Mouse (Mus musculus) MEL (cell line): ENCODE measurements around the gene Hdac7. TPM values are rescaled to one million over a fixed set of nuclear protein-coding genes. Genes with fewer than 3 reads are reported as not detected.

Experiments
- DNase-seq: peaks from one replicate; pipeline ENCODE4 v3.0.0; 2011; ENCODE audit warnings: low read depth, low spot score
- H3K27ac ChIP-seq: 2 replicates; pipeline ENCODE4 v1.5.1; 2012; ENCODE audit warnings: low read depth, mild to moderate bottlenecking, control low read depth, low read length, moderate library complexity; ENCODE audit not compliant: control insufficient read depth
- H3K27me3 ChIP-seq, 2 experiments: fragments of 150-350 bp in 1 of 2; sonication (generic) in 1 of 2; 2 replicates each; pipeline ENCODE4 v1.6.1; 2012; ENCODE audit warnings: low read length in 2 of 2, mild to moderate bottlenecking in 2 of 2, improper control_type of control experiment in 1 of 2, moderate library complexity in 1 of 2; ENCODE audit not compliant: insufficient read depth in 2 of 2, control insufficient read depth in 1 of 2
- H3K36me3 ChIP-seq, 2 experiments: 2 replicates each; pipeline ENCODE4 v1.6.1; 2012 to 2014; ENCODE audit warnings: low read length in 2 of 2, improper control_type of control experiment in 1 of 2, inconsistent platforms in 1 of 2, mild to moderate bottlenecking in 1 of 2; ENCODE audit not compliant: insufficient read depth in 2 of 2, control insufficient read depth in 1 of 2
- H3K4me1 ChIP-seq, 2 experiments: fragments of 150-350 bp in 1 of 2; sonication (generic) in 1 of 2; 2 replicates each; pipeline ENCODE4 v1.6.1; 2012; ENCODE audit warnings: low read length in 2 of 2, improper control_type of control experiment in 1 of 2, mild to moderate bottlenecking in 1 of 2; ENCODE audit not compliant: insufficient read depth in 2 of 2, control insufficient read depth in 1 of 2
- H3K4me3 ChIP-seq, 2 experiments: fragments of 150-350 bp in 1 of 2; sonication (generic) in 1 of 2; 2 replicates each; pipeline ENCODE4 v1.5.1; 2012; ENCODE audit warnings: low read depth in 2 of 2, low read length in 2 of 2, mild to moderate bottlenecking in 2 of 2, moderate library complexity in 2 of 2, control low read depth in 1 of 2, improper control_type of control experiment in 1 of 2; ENCODE audit not compliant: control insufficient read depth in 1 of 2, insufficient read depth in 1 of 2
- H3K79me2 ChIP-seq: 2 replicates; pipeline ENCODE4 v1.6.1; 2012; ENCODE audit warnings: mild to moderate bottlenecking, low read length, moderate library complexity; ENCODE audit not compliant: control insufficient read depth, poor library complexity, insufficient read depth
- H3K9ac ChIP-seq: 2 replicates; pipeline ENCODE4 v1.6.1; 2012; ENCODE audit warnings: low read depth, mild to moderate bottlenecking, control low read depth, low read length, moderate library complexity; ENCODE audit not compliant: control insufficient read depth, poor library complexity, severe bottlenecking
- H3K9me3 ChIP-seq: fragments of 150-350 bp; sonication (generic); replicated peaks from 2 replicates; pipeline ENCODE4 v1.6.1; 2012; ENCODE audit warnings: mild to moderate bottlenecking, low read length, improper control_type of control experiment, moderate library complexity; ENCODE audit not compliant: insufficient read depth
- BHLHE40 ChIP-seq: IDR thresholded peaks from 2 replicates; pipeline ENCODE4 v1.6.1; 2012; ENCODE audit warnings: low read depth, mild to moderate bottlenecking, inconsistent platforms, low read length, improper control_type of control experiment, borderline replicate concordance
- EP300 ChIP-seq, 2 experiments: IDR thresholded peaks; 2 replicates each; pipeline ENCODE4 v1.6.1; 2011; ENCODE audit warnings: improper control_type of control experiment in 2 of 2, low read length in 2 of 2, low read depth in 1 of 2, mild to moderate bottlenecking in 1 of 2
- ETS1 ChIP-seq: IDR thresholded peaks from 2 replicates; pipeline ENCODE4 v1.6.1; 2012; ENCODE audit warnings: low read depth, mild to moderate bottlenecking, inconsistent platforms, low read length, improper control_type of control experiment, moderate library complexity
- GATA1 ChIP-seq: IDR thresholded peaks from 2 replicates; pipeline ENCODE4 v1.6.1; 2011; ENCODE audit warnings: low read depth, low read length, improper control_type of control experiment
- HCFC1 ChIP-seq: IDR thresholded peaks from 2 replicates; pipeline ENCODE4 v1.6.1; 2012; ENCODE audit warnings: low read depth, mild to moderate bottlenecking, inconsistent platforms, low read length, improper control_type of control experiment, moderate library complexity
- MAX ChIP-seq: IDR thresholded peaks from 2 replicates; pipeline ENCODE4 v1.6.1; 2011; ENCODE audit warnings: low read length, improper control_type of control experiment
- POLR2A ChIP-seq, 2 experiments: IDR thresholded peaks; 2 replicates each; pipeline ENCODE4 v1.6.1; 2011 to 2012; ENCODE audit warnings: low read length in 2 of 2, mild to moderate bottlenecking in 2 of 2, control low read depth in 1 of 2, improper control_type of control experiment in 1 of 2, low read depth in 1 of 2, moderate library complexity in 1 of 2; ENCODE audit not compliant: control insufficient read depth in 1 of 2, insufficient read depth in 1 of 2, poor library complexity in 1 of 2
- POLR2AphosphoS5 ChIP-seq: IDR thresholded peaks from 2 replicates; pipeline ENCODE4 v1.6.1; 2012; ENCODE audit warnings: low read depth, borderline replicate concordance, mild to moderate bottlenecking, inconsistent platforms, low read length, moderate library complexity, mixed read lengths
- SMC3 ChIP-seq: IDR thresholded peaks from 2 replicates; pipeline ENCODE4 v1.6.1; 2011; ENCODE audit warnings: low read depth, low read length, improper control_type of control experiment
- TBP ChIP-seq: IDR thresholded peaks from 2 replicates; pipeline ENCODE4 v1.8.0; 2011; ENCODE audit warnings: low read depth, low read length, improper control_type of control experiment
- UBTF ChIP-seq: IDR thresholded peaks from 2 replicates; pipeline ENCODE4 v1.6.1; 2012; ENCODE audit warnings: low read depth, mild to moderate bottlenecking, inconsistent platforms, low read length, improper control_type of control experiment, moderate library complexity, borderline replicate concordance; ENCODE audit not compliant: insufficient read depth
- ZKSCAN1 ChIP-seq: IDR thresholded peaks from 2 replicates; pipeline ENCODE4 v1.6.1; 2012; ENCODE audit warnings: low read depth, mild to moderate bottlenecking, inconsistent platforms, low read length, improper control_type of control experiment, moderate library complexity
- ZMIZ1 ChIP-seq: IDR thresholded peaks from 2 replicates; pipeline ENCODE4 v1.6.1; 2012; ENCODE audit warnings: low read depth, mild to moderate bottlenecking, inconsistent platforms, low read length, improper control_type of control experiment, moderate library complexity
- polyA plus RNA-seq, 2 experiments: library from polyadenylated mRNA; stranded (reverse) in 1 of 2; unstranded in 1 of 2; fragments of >175 nt in 1 of 2; fragments of >200 nt in 1 of 2; gene quantifications; 2 replicates each; pipeline versions ENCODE4 v1.2.1 to v1.2.4; 2012; ENCODE audit warnings: low replicate concordance in 2 of 2, low read depth in 1 of 2; ENCODE audit not compliant: insufficient read length in 2 of 2, insufficient read depth in 1 of 2, missing spikeins in 1 of 2
- total RNA-seq: library from RNA; depleted of rRNA; stranded (reverse); fragments of 300-350 nt; gene quantifications from 2 replicates; pipeline ENCODE4 v1.2.3, GENCODE M21; 2012

Hdac7 gene
- total and polyA plus RNA-seq, 3 experiments, result 100 to 389 TPM; not detected in 1

GRCm38 (mm10) chr15:97787148-97787798 is 57.0 kb downstream of the Hdac7 start:
- Histone ChIP-seq H3K36me3 (peaks cover 0 to 51% of the 10 kb centered on the region in 2 experiments; a peak in 3 of 4 replicates), H3K4me1 (peaks cover 12 to 53% of the 10 kb centered on the region in 2 experiments), H3K4me3 (peak overlapping the region in 1 of 2 experiments; percentile 3; a peak in 1 of 4 replicates), H3K9me3 (no peaks in the 10 kb centered on the region), H3K9ac (peak overlapping the region; percentile 68), H3K79me2 (peaks cover 29% of the 10 kb centered on the region), H3K27ac (peak overlapping the region; percentile 94), H3K27me3 (no peaks in the 10 kb centered on the region)
- TF ChIP-seq UBTF (0 out of 2 replicates have a peak, but pooled peaks have one; percentile 7), ETS1 (no peak), POLR2A (IDR thresholded peaks at IDR 0.05; ENCODE audit: control insufficient read depth in 1 of 2, insufficient read depth in 1 of 2, low read depth in 1 of 2, low read length in 2 of 2, poor library complexity in 1 of 2) (0 out of 4 replicates have a peak, but pooled peaks of 1 of the 2 experiments have one; percentile 43)
- DNase-seq, result no peak

- DNase-seq, result peak; percentile 98
- peak overlapping the region; percentile 96 for H3K9ac ChIP-seq
- H3K79me2 ChIP-seq, result peaks cover 29% of the 10 kb centered on the region
- H3K27ac ChIP-seq, result peak overlapping the region; percentile 94
- no peaks in the 10 kb centered on the region for H3K9me3 ChIP-seq
- TF ChIP-seq GATA1 (peak; percentile 91), ZKSCAN1 (no peak), EP300 (IDR thresholded peaks at IDR 0.05; ENCODE audit: low read depth in 1 of 2, low read length in 2 of 2) (no peak), POLR2AphosphoS5 (no peak), MAX (no peak), HCFC1 (no peak), SMC3 (no peak), TBP (peak; percentile 88), BHLHE40 (no peak), POLR2A (IDR thresholded peaks at IDR 0.05; ENCODE audit: control insufficient read depth in 1 of 2, insufficient read depth in 1 of 2, low read depth in 1 of 2, low read length in 2 of 2, poor library complexity in 1 of 2) (peak in 1 of 2 experiments; percentile 80; a peak in 2 of 4 replicates), ZMIZ1 (no peak)
- H3K4me1 ChIP-seq, result peaks cover 12 to 53% of the 10 kb centered on the region in 2 experiments
- peaks cover 0 to 51% of the 10 kb centered on the region in 2 experiments; a peak in 3 of 4 replicates for H3K36me3 ChIP-seq
- H3K4me3 ChIP-seq, result peak overlapping the region; percentile 90 to 91; a peak in 3 of 4 replicates
- no peaks in the 10 kb centered on the region for H3K27me3 ChIP-seq
Observed at GRCm38 (mm10) chr15:97786412-97787112, 57.7 kb downstream of the Hdac7 start.
